Mouse (Mus musculus) adrenal gland, adult (tissue): ENCODE measurements around the gene Adam11.
"Not testable (repeated sequence)": the region's sequence is repeated elsewhere in the genome, so short reads cannot be mapped to it uniquely, and the experiment has no call there.

ENCODE experiments used
- DNase-seq, 2 experiments: peaks; one replicate each; pipeline ENCODE4 v3.0.0; 2022 to 2023; ENCODE audit warnings: low spot score in 1 of 2; ENCODE audit not compliant: inconsistent age in 2 of 2

The Adam11 gene

GRCm38 (mm10) chr11:102761309-102762210 lies at the start of gene Adam11:
Gene Adam11 (plus strand): TSS chr11:102761439.
- DNase-seq, result peak in 1 of 2 experiments; percentile 44

- DNase-seq, result no peak
These were observed 48.8 kb upstream of the Adam11 start for GRCm38 (mm10) chr11:102712411-102712810.

DNA sequence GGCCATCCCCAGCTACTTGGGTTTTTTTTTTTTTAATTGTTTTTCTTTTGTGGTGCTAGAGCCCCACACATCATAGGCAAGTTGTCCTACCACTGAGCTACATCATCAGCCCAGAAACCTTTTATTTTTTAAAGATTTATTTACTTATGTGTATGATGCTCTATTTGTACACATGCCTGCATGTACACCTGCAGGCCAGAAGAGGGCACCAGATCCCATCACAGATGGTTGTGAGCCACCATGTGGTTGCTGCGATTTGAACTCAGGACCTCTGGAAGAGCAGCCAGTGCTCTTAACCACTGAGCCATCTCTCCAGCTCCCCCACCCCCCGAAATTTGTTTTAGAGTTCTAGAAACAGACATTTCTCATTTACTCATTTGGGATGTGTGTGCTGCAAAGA lies 46.7 kb upstream of the Adam11 start:
- not testable (repeated sequence) for DNase-seq

GRCm38 (mm10) chr11:102716135-102716534 lies 45.1 kb upstream of the Adam11 start:
- no peak for DNase-seq

DNA sequence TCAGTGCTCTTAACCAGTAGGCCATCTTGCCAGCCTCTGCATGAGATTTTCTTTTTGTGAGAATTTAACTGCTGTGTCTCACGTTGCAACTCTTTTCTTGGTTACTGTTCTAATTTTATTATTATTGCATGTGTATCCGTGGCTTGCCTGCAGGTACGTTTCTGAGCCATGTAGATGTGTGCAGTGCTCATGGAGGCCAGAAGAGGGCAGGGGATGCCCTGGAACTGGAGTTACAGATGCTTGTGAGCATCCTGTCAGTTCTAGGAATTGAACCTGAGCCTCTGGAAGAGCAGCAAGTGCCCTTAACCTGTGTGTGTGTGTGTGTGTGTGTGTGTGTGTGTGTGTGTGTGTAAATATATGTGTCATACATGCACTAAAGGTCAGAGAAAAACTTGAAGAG lies 35.7 kb upstream of the Adam11 start:
- peak in 1 of 2 experiments; percentile 33 for DNase-seq

DNA sequence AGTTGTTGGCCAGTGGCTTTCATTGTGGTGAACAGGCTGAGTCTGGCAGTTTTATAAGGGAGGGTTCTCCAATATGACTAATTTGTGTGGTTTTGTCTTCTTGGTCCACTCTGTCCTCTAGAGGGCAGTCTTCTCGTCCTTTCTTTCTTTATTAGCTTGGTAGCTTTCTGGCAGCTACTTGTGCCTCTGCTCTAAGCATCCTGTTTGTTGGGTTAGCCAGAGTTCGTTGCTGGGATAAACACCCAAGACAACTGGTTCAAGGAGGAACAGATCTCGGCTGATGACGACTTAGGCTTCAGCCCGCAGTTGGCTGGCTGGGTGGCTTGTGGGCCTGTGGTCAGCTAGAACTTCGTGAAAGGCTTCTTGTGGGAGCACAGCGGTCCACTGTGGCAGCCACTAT lies 32.6 kb upstream of the Adam11 start:
- DNase-seq, result peak; percentile 27 to 75

- DNase-seq, result no peak
These were observed 31.4 kb upstream of the Adam11 start for GRCm38 (mm10) chr11:102729835-102730234.

GRCm38 (mm10) chr11:102731366-102731765 lies 29.9 kb upstream of the Adam11 start:
- no peak for DNase-seq

- DNase-seq, result no peak
These were observed 28.1 kb upstream of the Adam11 start for GRCm38 (mm10) chr11:102733146-102733545.

DNA sequence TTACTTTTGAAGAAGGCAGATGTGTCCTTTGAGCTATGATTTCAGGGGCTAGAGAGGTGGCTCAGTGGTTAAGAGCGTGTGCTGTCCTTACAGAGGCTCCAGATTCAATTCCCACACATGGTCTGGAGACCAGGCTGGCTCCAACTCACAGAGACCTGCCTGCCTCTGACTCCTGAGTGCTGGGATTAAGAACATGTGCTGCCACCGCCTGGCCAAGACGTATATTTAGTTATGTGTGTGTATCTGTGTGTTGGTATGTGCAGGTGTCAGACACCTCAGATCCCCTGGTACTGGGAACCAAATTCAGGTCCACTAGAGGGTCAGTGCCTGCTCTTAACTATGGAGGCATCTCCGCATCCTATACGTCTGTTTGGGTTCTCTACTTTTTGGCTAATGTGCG lies 26.3 kb upstream of the Adam11 start:
- DNase-seq, result no peak

GRCm38 (mm10) chr11:102738046-102738445 lies 23.2 kb upstream of the Adam11 start:
- DNase-seq, result no peak

GRCm38 (mm10) chr11:102739278-102739966 lies 21.8 kb upstream of the Adam11 start:
- DNase-seq, result peak; percentile 49 to 73

DNA sequence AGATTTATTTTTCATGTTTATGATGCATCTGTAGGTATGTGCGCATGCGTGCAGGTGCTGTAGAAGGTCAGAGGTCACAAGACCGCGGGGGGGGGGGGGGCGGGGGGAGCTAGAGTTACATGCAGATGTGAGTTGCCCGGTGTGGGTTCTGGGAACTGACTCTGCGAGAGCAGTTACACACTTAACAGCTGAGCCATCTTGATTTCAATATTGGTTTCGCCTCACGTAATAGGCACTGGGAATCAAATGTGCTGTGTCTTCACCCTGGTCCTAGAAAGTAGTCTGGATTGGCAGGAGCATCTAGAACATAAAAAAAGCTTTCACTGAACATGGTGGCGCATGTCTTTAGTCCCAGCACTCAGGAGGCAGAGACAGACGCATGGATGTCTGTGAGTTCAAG lies 20.6 kb upstream of the Adam11 start:
- no peak for DNase-seq

DNA sequence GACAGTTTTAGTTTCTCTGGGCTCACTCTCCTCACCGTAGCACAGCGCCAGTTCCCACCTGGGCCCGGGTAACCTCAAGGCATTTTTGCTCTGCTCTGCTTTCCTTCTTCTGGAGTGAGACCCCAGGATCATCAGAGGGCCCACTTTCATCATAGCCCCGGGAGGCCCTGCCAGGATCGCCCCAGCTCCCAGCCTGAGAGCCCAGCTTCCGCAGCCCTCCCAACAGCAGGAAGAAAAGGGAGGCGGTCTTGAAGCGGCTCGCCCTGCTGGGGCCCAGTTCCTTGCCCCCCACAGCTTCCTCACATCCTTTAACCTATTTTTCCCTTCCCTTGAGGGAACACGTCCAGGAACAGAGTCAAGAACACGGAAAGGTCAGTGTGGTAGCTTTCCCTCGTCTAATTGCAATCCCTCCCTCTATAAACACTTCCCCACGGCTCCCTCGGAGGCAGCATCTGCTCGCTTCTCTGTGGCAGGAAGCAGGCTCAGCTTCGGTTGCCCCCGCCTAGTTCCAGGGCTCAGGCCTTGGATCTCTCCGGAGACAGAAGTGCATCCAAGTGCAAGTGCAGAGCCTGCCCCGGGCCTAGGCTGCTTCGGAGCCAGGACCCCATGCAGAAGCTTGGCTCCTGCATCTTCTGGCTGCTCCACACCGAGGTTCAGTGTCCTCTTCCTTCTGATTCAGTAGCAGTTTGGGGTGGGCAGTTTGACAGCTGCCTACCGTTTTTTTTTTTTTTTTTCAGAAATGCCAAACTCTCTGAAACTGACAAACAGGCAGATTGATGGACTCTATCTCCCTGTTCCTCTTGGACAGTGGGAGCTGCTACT lies 19.9 kb upstream of the Adam11 start:
- peak; percentile 30 to 58 for DNase-seq

DNA sequence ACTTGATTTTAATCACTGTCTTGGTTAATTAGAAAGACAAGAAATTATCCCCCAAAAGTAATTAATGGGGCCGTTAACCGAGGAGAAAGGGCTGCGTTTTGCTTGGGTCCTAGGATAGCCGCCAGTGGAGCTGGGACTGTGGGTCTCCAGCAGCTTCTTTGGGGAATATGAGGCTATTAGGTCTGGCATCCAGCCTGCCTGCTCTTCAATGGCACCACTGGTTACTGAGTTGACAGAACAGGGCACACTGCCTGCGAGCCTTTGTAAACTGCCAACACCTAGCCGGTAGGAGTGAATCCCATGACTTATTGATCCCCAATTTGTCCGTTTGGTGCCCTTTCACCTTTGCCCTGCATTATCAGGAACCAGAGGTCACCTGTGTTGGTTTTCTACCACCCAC lies 19.2 kb upstream of the Adam11 start:
- no peak for DNase-seq

- DNase-seq, result no peak
These were observed 18.4 kb upstream of the Adam11 start for GRCm38 (mm10) chr11:102742843-102743242.

- DNase-seq, result peak; percentile 49 to 73
These were observed 16.5 kb upstream of the Adam11 start for GRCm38 (mm10) chr11:102744746-102745145.

DNA sequence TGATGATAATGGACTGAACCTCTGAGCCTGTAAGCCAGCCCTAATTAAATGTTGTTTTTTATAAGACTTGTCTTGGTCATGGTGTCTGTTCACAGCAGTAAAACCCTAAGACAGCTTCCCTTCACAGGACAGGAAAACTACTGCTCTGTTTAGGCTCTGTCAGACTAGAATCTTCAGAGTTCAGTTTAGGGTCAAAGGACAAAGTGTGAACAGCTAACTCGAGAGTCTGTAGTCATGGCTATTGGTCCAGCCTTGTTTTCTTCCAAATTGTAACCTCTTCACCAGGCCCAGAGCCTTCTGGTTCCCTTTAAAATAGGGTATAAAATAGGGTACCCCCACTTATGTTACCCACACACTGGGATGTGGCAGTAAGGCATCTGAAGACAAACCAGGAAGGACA lies 13.4 kb upstream of the Adam11 start:
- DNase-seq, result no peak

GRCm38 (mm10) chr11:102748381-102748780 lies 12.9 kb upstream of the Adam11 start:
- no peak for DNase-seq

DNA sequence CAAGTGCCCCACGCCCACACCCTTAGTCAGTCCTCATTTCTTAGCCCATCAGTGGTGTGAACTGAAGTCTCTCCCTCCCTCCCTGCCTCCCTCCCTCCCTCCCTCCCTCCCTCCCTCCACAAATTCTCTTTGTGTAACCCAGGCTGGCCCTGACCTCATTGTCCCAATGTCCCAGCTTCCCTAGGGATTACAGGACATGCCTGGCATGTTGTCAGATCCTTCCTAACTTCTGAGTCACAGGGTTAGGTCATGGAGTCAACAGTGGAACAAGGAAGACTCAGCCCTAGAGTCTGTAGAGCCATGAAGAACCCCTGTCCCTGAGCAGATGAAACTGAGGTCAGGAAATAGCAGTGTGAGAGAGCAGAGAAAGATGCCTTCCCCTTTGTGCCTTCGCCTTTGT lies 11.5 kb upstream of the Adam11 start:
- peak; percentile 82 to 86 for DNase-seq

- DNase-seq, result peak in 1 of 2 experiments; percentile 68
These were observed 8.2 kb upstream of the Adam11 start for GRCm38 (mm10) chr11:102752896-102753590.
